Mouse (Mus musculus) cerebellum, adult 2 months (tissue): Measurements from ENCODE around the gene Stk39. TPM values are rescaled to one million over a fixed set of nuclear protein-coding genes. Genes with fewer than 3 reads are reported as not detected.
A peak's percentile ranks its signal among the peaks of the same experiment; 100 is the strongest.

Experiments
- DNase-seq, 2 experiments: peaks; one replicate each; pipeline ENCODE4 v3.0.0; 2021
- H3K27ac ChIP-seq: fragments of 200-500 bp; 2 replicates; pipeline ENCODE4 v1.5.1; 2012; ENCODE audit warnings: low read length, control low read depth, inconsistent platforms; ENCODE audit not compliant: insufficient read depth
- H3K27me3 ChIP-seq: fragments of 200-500 bp; 2 replicates; pipeline ENCODE4 v1.6.1; 2012; ENCODE audit warnings: inconsistent platforms, mild to moderate bottlenecking, low read length, moderate library complexity; ENCODE audit not compliant: control insufficient read depth, insufficient read depth
- H3K4me1 ChIP-seq: fragments of 200-500 bp; 2 replicates; pipeline ENCODE4 v1.6.1; 2011; ENCODE audit warnings: low read length; ENCODE audit not compliant: control insufficient read depth, insufficient read depth
- H3K4me3 ChIP-seq: fragments of 200-500 bp; replicated peaks from 2 replicates; pipeline ENCODE3; 2011; ENCODE audit warnings: mild to moderate bottlenecking, low read depth, low read length, control low read depth; ENCODE audit not compliant: insufficient read depth
- CTCF ChIP-seq: fragments of 200-500 bp; IDR thresholded peaks from 2 replicates; pipeline ENCODE4 v1.5.1; 2011; ENCODE audit warnings: low read depth, mild to moderate bottlenecking, control low read depth, low read length, moderate library complexity, borderline replicate concordance; ENCODE audit not compliant: insufficient read depth
- POLR2A ChIP-seq: fragments of 200-500 bp; IDR thresholded peaks from 2 replicates; pipeline ENCODE4 v1.6.1; 2011; ENCODE audit warnings: low read length, control low read depth, borderline replicate concordance; ENCODE audit not compliant: insufficient read depth
- WGBS: fragments of 180-500 bp; shearing (Covaris S2); methylation state at CpG from one replicate; pipeline ENCODE4 v1.1.7; 2018; 5-methylcytosine and 5-hydroxymethylcytosine counted together
- polyA plus RNA-seq: library from polyadenylated mRNA; depleted of rRNA; stranded (reverse); fragments of >200 nt; gene quantifications from 2 replicates; pipeline ENCODE4 v1.2.3, GENCODE M21; 2012

The Stk39 gene
- polyA plus RNA-seq, 1 experiment = 49.8 TPM

DNA sequence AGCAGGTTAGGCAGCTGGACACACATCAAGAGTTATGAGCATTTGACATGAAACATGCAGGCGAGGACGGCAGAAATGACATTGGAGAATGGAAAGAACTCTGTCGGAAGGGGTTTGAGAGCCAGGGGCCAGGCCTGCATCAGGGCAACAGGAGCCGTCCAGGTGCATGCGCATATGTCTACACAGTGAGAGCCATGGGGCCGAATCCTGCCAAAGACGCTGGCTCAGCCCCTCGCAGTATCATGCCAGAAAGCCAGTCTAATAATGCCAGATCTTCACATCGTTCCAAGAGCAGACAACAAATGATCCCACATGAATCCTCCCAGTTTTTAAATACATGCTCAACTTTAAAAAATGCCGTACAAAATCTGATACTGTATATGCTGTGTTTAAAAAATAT, 7.8 kb upstream of the Stk39 start:
- Histone ChIP-seq H3K27ac (no peak overlapping the region), H3K4me3 (no peak overlapping the region), H3K4me1 (peaks cover 3% of the 10 kb centered on the region; the same call in 1 of the 2 replicates), H3K27me3 (no peaks in the 10 kb centered on the region)
- 8% methylated on average over 10 of the region's 10 CpGs for WGBS
- peak; percentile 88 to 92 for DNase-seq
- TF ChIP-seq CTCF (no peak), POLR2A (no peak)

DNA sequence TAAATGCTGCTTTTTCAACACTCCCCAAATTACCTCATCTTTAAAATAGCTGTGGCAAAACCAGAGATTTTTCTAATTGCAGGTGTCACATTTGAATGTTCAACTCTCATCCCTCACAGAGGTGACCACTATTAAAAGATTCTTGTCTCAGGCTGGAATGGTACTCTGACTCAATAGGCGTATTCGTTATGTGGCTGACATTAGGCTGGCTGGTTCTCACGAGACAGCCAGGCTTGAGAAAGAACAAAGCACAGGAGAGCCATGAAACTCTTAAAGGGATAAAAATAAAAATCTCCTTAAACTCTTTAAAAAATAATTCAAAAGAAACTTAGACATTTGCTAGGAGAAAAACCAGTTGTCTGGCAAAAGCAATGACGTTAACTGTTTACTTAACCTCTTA, 853 bp upstream of the Stk39 start:
- Histone ChIP-seq H3K27ac (no peak overlapping the region), H3K4me3 (no peak overlapping the region), H3K4me1 (peaks cover 4% of the 10 kb centered on the region), H3K27me3 (no peaks in the 10 kb centered on the region)
- DNase-seq = no peak
- 92% methylated on average over 4 of the region's 4 CpGs for WGBS
- TF ChIP-seq POLR2A (no peak), CTCF (no peak)

DNA sequence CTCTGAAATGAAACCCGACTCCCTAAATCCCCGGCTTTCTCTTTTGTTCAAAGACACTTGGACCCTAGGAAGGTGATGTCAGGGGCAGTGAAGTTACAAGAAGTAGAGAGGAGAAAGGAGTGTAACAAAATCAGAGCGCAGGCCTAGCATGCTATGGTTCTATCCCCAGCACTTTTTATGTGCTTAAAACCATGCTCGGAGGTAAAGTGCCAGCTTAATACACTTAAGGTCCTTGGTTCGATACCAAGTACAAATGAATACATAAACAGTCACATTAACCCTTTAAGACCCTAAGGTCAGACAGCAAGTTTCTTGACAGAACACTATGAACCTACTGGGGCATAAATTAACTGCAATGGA, 463 bp upstream of the Stk39 start:
- no peak overlapping the region; the same call in 1 of the 2 replicates for H3K27ac ChIP-seq
- TF ChIP-seq CTCF (no peak), POLR2A (no peak)
- H3K4me1 ChIP-seq = peaks cover 4% of the 10 kb centered on the region
- H3K27me3 ChIP-seq = no peaks in the 10 kb centered on the region
- 25% methylated on average over 5 of the region's 5 CpGs for WGBS
- DNase-seq = no peak
- peak overlapping the region; percentile 77 for H3K4me3 ChIP-seq

DNA sequence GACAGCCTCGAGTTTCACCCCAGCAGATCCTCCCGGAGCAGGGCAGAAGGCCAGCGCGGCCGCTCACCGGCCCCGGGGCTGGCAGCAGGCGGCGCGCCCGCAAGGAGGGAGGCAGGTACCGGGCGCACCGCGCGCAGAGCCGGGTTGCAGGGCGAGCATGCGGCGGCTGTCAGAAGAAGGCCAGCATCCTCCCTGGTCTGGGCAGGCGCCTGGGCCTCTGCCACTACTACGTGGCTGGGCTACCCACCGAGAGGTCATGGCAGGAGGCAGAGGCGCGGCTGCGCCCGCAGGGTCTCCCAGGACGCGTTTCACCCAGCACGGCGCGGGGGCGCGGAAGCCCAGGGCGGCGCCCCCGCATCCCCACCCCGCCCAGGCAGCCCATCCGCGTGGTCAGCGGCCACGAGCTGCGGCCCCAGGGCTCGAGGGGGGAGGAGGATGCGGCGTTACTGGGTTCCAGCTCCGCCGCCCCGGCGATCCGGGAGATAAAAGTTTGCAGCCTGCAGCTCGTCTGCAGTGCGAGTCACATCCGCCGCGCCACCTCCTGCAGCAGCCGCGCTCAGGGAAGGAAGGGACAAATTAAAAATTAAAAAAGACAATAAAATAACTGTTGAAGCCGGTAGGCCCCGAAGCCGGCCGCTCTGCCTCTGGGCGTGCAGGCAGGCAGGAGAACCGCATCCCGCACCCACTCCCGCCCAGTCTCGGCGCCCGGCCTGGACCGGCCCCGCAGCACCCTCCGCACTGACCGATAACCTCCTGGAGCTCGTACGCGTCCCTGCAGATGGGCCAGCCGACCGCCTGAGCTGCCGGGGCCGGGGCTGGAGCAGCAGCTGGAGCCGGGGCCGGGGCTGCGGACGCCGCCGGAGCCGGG, 943 bp downstream of the Stk39 start:
- peaks cover 7% of the 10 kb centered on the region for H3K4me1 ChIP-seq
- WGBS = under 1% methylated on average over 84 of the region's 87 CpGs
- DNase-seq = peak; percentile 86 to 88
- TF ChIP-seq POLR2A = no peak
- no peak for TF ChIP-seq CTCF
- no peaks in the 10 kb centered on the region for H3K27me3 ChIP-seq
- peak overlapping the region; percentile 77 for H3K4me3 ChIP-seq
- peak overlapping the region; percentile 78 for H3K27ac ChIP-seq

DNA sequence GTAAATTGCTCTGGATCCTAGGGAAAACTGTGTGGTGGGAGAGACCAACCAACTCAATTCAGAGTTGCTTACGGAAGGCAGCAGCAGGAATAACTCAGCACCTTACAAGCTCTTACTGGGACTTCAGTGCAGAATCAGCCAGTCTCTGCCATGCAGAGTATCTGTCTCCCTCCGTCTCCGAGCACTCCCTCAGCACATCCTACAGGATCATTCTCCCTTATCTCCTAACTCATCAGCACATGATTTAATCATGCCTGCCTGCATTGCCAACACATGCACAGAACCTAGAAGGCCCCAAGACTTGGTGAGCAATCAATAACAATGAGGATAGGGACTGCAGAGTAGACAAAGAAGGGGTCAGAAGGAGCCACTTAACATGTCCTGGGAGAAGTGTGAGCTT, 2.6 kb downstream of the Stk39 start:
- DNase-seq = no peak
- H3K4me3 ChIP-seq = no peak overlapping the region
- H3K27me3 ChIP-seq = no peaks in the 10 kb centered on the region
- 91% methylated on average over 3 of the region's 3 CpGs for WGBS
- TF ChIP-seq POLR2A (no peak), CTCF (no peak)
- peaks cover 15% of the 10 kb centered on the region for H3K4me1 ChIP-seq
- no peak overlapping the region for H3K27ac ChIP-seq

DNA sequence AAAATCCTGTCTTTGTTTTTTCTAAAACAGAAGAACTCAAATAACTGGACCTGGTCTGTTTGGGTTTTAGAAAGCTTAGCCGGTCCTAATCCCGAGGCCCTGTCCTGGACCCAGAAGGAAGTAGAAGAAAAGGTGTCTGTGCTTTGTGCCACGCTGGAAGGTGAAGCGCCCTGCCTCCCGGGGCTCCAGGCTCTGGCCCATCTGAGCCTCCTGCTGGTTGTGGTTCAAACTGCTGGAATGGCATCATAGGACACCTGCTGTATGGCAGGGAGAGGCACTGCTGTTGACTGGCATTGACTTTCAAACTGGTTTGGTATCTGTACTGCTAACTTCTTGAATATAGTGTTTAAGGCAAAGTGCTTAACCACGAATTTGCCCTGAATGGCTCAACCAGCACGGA, 3.4 kb downstream of the Stk39 start:
- WGBS = 76% methylated on average over 7 of the region's 7 CpGs
- H3K27me3 ChIP-seq = no peaks in the 10 kb centered on the region
- peak in 1 of 2 experiments; percentile 37 for DNase-seq
- TF ChIP-seq POLR2A (no peak), CTCF (no peak)
- no peak overlapping the region for H3K27ac ChIP-seq
- H3K4me3 ChIP-seq = no peak overlapping the region
- peaks cover 21% of the 10 kb centered on the region for H3K4me1 ChIP-seq

DNA sequence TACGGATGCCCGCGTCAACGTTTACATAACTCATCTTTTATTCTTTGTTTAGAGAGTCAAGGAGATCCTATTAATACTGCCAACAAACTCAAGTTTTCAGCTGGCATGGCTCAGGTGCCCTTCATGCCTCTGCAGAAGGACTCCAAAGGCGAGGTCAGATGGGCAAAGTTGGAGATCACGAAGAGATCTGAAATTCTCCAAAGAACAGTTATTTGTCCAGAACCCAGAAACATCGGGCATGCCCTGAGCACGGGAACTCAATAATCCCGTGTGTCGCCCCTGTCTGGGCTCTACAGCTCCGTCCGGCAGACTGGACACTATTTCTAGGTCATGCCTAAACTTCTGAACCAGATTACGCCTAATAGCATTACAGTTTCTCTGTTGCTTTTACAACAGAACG, 3.8 kb downstream of the Stk39 start:
- 90% methylated on average over 14 of the region's 14 CpGs for WGBS
- no peak for TF ChIP-seq POLR2A
- TF ChIP-seq CTCF = no peak
- peaks cover 24% of the 10 kb centered on the region for H3K4me1 ChIP-seq

More for the DNA sequence above, 3.8 kb downstream of the Stk39 start:
- Histone ChIP-seq H3K4me3 (no peak overlapping the region), H3K27me3 (no peaks in the 10 kb centered on the region), H3K27ac (no peak overlapping the region)
- no peak for DNase-seq
